Mouse (Mus musculus) spleen, adult 2 months (tissue): ENCODE data around the gene Adgb.

ENCODE experiments used
- CTCF ChIP-seq: fragments of 200-500 bp; IDR thresholded peaks from 2 replicates; pipeline ENCODE4 v1.5.1; 2011; ENCODE audit warnings: mild to moderate bottlenecking, inconsistent platforms; ENCODE audit not compliant: insufficient read depth, insufficient read length, insufficient replicate concordance; ENCODE audit errors: extremely low read depth
- POLR2A ChIP-seq: fragments of 200-500 bp; IDR thresholded peaks from 2 replicates; pipeline ENCODE4 v1.6.1; 2011; ENCODE audit warnings: low read depth, low read length, inconsistent platforms

GRCm38 (mm10) chr10:10411046-10411445 lies 61.1 kb downstream of the Adgb start:
- TF ChIP-seq CTCF (no peak), POLR2A (no peak)
